Mouse (Mus musculus) heart, embryonic 15.5 days (tissue): ENCODE measurements at regions not wholly inside any gene's neighbourhood (a gene's known extent, or its start where the extent isn't known, plus 50 kb on each side); places are given as distances from the start of the nearest gene placed in this dataset.

Source experiments
- ATAC-seq: fragments of 200-750 bp; cut with Nextera tagmentation; replicated peaks from 2 replicates; pipeline ENCODE4 v1.8.0; 2017; ENCODE audit warnings: low read depth, moderate TSS enrichment; ENCODE audit not compliant: insufficient number of reproducible peaks, insufficient read depth, low FRiP score
- H3K27ac ChIP-seq: fragments of 300-500 bp; sonication (generic); 2 replicates; pipeline ENCODE4 v1.5.1; 2015; ENCODE audit warnings: mild to moderate bottlenecking, inconsistent platforms
- H3K27me3 ChIP-seq: fragments of 300-500 bp; sonication (generic); 2 replicates; pipeline ENCODE4 v1.6.1; 2015; ENCODE audit warnings: inconsistent platforms
- H3K36me3 ChIP-seq: fragments of 300-500 bp; sonication (generic); 2 replicates; pipeline ENCODE4 v1.6.1; 2015; ENCODE audit warnings: mild to moderate bottlenecking, inconsistent platforms
- H3K4me1 ChIP-seq: fragments of 300-500 bp; sonication (generic); replicated peaks from 2 replicates; pipeline ENCODE4 v1.6.1; 2015; ENCODE audit warnings: inconsistent platforms
- H3K4me2 ChIP-seq: fragments of 300-500 bp; sonication (generic); 2 replicates; pipeline ENCODE4 v1.6.1; 2015; ENCODE audit warnings: inconsistent platforms, mild to moderate bottlenecking, moderate library complexity
- H3K4me3 ChIP-seq: fragments of 300-500 bp; sonication (generic); 2 replicates; pipeline ENCODE4 v1.5.1; 2015; ENCODE audit warnings: mild to moderate bottlenecking, inconsistent platforms
- H3K9ac ChIP-seq: fragments of 300-500 bp; sonication (generic); 2 replicates; pipeline ENCODE4 v1.6.1; 2015; ENCODE audit warnings: mild to moderate bottlenecking, inconsistent platforms
- H3K9me3 ChIP-seq: fragments of 300-500 bp; sonication (generic); replicated peaks from 2 replicates; pipeline ENCODE4 v1.6.1; 2016; ENCODE audit warnings: inconsistent platforms
- WGBS: fragments of 180-500 bp; shearing (Covaris S2); methylation state at CpG from one replicate; pipeline ENCODE4 v1.1.7; 2015; ENCODE audit warnings: mixed read lengths; 5-methylcytosine and 5-hydroxymethylcytosine counted together

DNA sequence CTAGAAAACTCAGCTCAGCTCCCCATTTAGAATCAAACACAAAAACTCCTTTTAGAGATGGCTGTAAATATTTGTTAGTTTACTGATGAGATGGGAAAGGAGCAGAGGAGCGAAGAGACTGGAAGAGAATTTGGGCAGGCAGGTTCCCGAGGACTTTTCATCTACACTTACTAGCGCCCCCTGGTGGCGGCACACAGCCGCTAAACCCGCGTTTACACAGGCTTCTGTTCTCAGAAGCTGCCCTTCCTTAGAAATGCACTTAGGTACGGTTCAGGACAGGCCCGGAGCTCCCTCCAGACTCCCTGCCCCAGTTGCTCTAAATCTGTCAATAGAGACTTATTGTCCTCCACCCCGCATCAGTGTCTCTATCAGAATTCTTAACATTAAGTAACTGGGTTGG, 74.7 kb upstream of the Ccdc39 start:
- no peaks in the 10 kb centered on the region for H3K36me3 ChIP-seq
- ATAC-seq = no peak
- H3K9ac ChIP-seq = no peak overlapping the region
- no peaks in the 10 kb centered on the region for H3K4me1 ChIP-seq
- WGBS = 9% methylated on average over 10 of the region's 10 CpGs
- no peaks in the 10 kb centered on the region for H3K9me3 ChIP-seq
- no peak overlapping the region for H3K27ac ChIP-seq
- H3K4me2 ChIP-seq = no peak overlapping the region
- no peak overlapping the region for H3K4me3 ChIP-seq
- no peaks in the 10 kb centered on the region for H3K27me3 ChIP-seq

DNA sequence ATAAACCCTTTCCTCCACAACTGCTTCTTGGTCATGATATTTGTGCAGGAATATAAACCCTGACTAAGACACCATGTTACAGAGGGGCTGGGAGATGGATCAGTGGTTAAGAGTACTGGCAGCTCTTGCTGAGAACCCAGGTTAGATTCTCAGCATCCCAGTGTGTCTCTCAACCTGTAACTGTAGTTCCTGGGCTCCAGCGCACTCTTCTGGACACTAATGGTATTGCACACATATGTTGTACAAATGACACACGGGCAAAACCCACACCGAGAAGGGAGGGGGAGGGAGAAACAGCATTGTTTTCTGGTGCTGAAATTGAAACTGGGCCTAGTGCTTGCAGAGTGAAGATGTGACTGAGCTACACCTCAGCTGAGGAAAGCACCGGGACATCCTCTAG, 81.0 kb upstream of the Ccdc39 start:
- WGBS = 81% methylated on average over 4 of the region's 4 CpGs
- H3K9me3 ChIP-seq = peaks cover 4% of the 10 kb centered on the region; the same call in 1 of the 2 replicates
- ATAC-seq = no peak

DNA sequence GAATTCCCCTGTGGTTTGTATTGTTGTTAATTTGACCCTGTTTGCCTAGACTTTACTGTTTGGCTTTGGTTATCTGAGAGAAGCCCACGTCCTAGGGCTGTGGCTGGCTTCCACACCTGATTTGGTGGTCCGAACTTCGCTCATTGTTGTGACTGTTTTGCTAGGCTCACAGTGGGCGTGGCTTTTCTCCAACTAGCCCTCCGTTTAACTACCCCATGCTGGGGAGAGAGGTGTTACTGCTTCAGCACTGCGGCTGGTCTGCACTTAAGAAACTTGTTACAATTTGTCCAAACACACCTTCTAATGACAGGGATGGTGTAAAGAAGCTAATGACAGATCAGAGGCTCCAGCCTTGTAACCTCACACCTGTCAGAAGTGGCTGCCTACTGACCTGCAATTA, 64.7 kb upstream of the Fxr1 start:
- Histone ChIP-seq H3K4me3 (no peak overlapping the region), H3K27ac (no peak overlapping the region), H3K27me3 (0 out of 2 replicates have a peak, but pooled peaks cover 7% of the 10 kb centered on the region), H3K9me3 (no peaks in the 10 kb centered on the region), H3K9ac (no peak overlapping the region), H3K4me1 (peaks cover 5% of the 10 kb centered on the region; the same call in 1 of the 2 replicates), H3K36me3 (no peaks in the 10 kb centered on the region), H3K4me2 (no peak overlapping the region)
- no peak for ATAC-seq
- 2% methylated on average over 6 of the region's 6 CpGs for WGBS

More for the DNA sequence above, 81.0 kb upstream of the Ccdc39 start:
- Histone ChIP-seq H3K4me1 (no peaks in the 10 kb centered on the region), H3K36me3 (no peaks in the 10 kb centered on the region), H3K27me3 (no peaks in the 10 kb centered on the region), H3K4me2 (no peak overlapping the region), H3K9ac (no peak overlapping the region), H3K27ac (no peak overlapping the region), H3K4me3 (no peak overlapping the region)

DNA sequence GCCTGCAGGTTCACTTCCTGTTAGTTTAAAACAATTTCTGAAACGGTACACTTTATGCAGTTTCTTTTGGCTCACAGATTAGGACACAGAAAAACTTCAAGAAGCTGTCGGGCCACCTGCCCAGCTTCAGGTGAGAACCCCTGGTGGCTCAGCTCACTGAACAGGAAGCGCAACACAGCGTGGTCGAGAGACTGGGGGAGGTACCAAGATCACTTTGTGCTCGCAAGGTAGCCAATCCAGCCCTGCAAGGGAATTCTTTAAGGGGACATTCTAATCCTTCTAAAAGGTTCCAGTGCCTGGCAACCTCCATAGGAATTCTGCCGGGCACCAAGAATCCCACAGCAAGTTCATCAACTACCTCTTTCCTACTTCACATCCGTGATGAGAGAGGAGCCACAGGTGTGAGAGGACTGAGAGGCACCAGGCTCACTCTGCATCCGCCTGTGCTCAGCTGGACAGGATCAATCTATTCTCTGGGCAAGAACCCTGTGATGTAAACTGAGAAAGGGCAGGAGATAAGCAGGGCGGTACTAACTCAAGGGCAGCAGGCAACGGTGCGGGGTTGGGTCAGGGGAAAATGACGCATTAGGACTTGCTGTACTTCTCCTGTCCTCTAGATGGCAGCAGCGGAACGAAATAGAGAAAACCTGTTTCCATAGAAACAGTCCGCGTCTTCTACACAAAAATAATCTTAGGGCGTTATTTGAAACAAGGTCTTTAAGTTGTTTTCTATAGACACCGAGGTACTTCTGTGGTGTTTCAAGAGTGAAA, 63.7 kb upstream of the Fxr1 start:
- H3K4me3 ChIP-seq = peak overlapping the region; percentile 21
- H3K27me3 ChIP-seq = 0 out of 2 replicates have a peak, but pooled peaks cover 7% of the 10 kb centered on the region
- H3K9ac ChIP-seq = no peak overlapping the region
- no peak overlapping the region for H3K27ac ChIP-seq
- no peaks in the 10 kb centered on the region for H3K36me3 ChIP-seq
- H3K4me1 ChIP-seq = peaks cover 5% of the 10 kb centered on the region; the same call in 1 of the 2 replicates
- H3K9me3 ChIP-seq = no peaks in the 10 kb centered on the region
- peak overlapping the region; percentile 56 for H3K4me2 ChIP-seq
- no peak; the same call in 1 of the 2 replicates for ATAC-seq
- WGBS = 2% methylated on average over 19 of the region's 19 CpGs

DNA sequence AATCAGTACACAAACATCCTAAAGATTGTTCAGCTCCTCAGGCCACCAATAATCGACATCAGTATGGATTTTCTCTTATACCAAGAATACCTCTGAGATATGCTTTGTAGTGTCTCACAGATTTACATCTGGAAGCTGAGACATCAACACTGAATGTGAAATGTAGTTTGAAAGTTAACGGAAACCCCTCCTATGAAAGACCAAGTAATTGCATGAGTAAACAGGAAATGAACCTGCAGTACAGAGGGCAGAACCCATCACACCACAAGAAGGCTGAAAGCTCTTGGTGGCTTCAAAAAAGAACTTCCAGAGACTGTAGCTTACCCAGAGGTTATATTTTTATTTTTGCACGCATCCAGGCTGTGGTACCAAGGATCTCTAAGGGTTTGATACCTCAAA, 63.1 kb upstream of the Fxr1 start:
- Histone ChIP-seq H3K4me3 (no peak overlapping the region), H3K27ac (no peak overlapping the region), H3K4me2 (no peak overlapping the region), H3K9me3 (no peaks in the 10 kb centered on the region), H3K9ac (no peak overlapping the region), H3K4me1 (peaks cover 5% of the 10 kb centered on the region; the same call in 1 of the 2 replicates), H3K36me3 (no peaks in the 10 kb centered on the region), H3K27me3 (0 out of 2 replicates have a peak, but pooled peaks cover 7% of the 10 kb centered on the region)
- WGBS = 43% methylated on average over 3 of the region's 3 CpGs
- ATAC-seq = no peak

DNA sequence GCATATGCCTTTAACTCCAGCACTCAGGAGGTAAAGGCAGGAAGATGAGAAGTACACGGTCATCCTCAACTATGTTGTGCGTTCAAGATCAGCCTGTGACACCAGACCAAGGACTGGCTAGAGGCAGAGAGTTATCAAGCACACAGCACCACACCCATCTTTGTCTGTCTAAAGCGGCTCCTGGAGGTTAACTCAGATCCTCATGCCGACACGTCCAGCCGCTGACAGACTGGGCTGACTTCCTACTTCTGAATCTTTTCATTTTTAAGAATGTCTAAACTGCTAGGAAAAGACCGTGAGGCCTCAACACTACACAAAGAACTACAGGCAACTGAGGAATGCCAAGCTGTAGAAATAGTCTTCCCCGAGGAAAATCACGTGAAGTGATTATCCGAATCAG, 62.1 kb upstream of the Fxr1 start:
- 66% methylated on average over 10 of the region's 10 CpGs for WGBS
- no peak for ATAC-seq
- no peak overlapping the region for H3K9ac ChIP-seq
- peaks cover 5% of the 10 kb centered on the region; the same call in 1 of the 2 replicates for H3K4me1 ChIP-seq
- H3K4me2 ChIP-seq = no peak overlapping the region
- H3K36me3 ChIP-seq = no peaks in the 10 kb centered on the region
- no peaks in the 10 kb centered on the region for H3K9me3 ChIP-seq
- no peak overlapping the region for H3K4me3 ChIP-seq
- H3K27me3 ChIP-seq = 0 out of 2 replicates have a peak, but pooled peaks cover 7% of the 10 kb centered on the region
- no peak overlapping the region for H3K27ac ChIP-seq

DNA sequence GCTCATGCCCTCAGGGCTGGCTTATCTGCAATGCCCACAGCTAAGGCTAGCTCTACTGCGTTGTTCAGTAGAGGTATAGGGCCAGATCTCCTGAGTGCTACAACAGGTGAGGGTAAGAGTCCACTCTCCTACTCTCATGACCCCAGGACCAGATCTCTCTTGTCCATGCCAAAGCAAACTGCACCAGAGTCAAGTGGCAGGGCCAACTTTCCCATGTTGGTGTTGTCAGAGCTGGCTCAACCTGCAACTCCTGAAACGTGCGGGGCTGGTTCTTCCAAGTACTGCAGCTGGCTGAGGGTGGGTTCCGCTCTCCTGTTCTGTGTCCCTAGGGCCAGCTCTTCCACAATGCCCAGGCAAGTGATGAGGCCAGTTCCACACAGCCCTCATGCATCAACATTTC, 61.5 kb upstream of the Fxr1 start:
- H3K4me3 ChIP-seq = no peak overlapping the region
- ATAC-seq = no peak
- H3K9ac ChIP-seq = no peak overlapping the region
- no peak overlapping the region for H3K4me2 ChIP-seq
- H3K9me3 ChIP-seq = no peaks in the 10 kb centered on the region
- 0 out of 2 replicates have a peak, but pooled peaks cover 7% of the 10 kb centered on the region for H3K27me3 ChIP-seq
- no peaks in the 10 kb centered on the region for H3K36me3 ChIP-seq
- no peak overlapping the region for H3K27ac ChIP-seq
- WGBS = 84% methylated on average over 4 of the region's 4 CpGs
- peaks cover 5% of the 10 kb centered on the region; the same call in 1 of the 2 replicates for H3K4me1 ChIP-seq

DNA sequence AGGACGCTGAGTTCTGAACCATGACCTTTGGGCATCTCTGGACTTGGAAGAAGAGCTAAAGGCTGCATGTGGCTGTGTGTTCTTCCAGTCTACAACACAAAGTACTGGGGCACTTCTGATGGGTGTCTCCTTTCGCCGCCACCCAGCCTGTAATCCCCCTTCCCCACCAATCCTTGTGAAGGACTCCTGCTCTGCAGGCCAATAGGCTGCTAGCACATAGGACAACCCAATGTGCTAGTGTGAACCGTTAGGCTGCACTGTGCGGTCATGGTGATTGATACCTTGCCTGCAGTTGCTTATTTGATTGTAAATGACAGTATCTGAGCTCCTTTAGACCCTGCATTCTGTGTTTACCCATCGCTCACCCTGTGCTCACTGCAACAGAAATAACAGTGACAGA, 59.5 kb upstream of the Fxr1 start:
- 60% methylated on average over 6 of the region's 6 CpGs for WGBS
- no peaks in the 10 kb centered on the region for H3K36me3 ChIP-seq
- peaks cover 5% of the 10 kb centered on the region; the same call in 1 of the 2 replicates for H3K4me1 ChIP-seq
- H3K9ac ChIP-seq = no peak overlapping the region
- H3K27ac ChIP-seq = no peak overlapping the region
- H3K4me3 ChIP-seq = no peak overlapping the region
- H3K4me2 ChIP-seq = no peak overlapping the region
- no peaks in the 10 kb centered on the region for H3K9me3 ChIP-seq
- 0 out of 2 replicates have a peak, but pooled peaks cover 7% of the 10 kb centered on the region for H3K27me3 ChIP-seq
- no peak for ATAC-seq

DNA sequence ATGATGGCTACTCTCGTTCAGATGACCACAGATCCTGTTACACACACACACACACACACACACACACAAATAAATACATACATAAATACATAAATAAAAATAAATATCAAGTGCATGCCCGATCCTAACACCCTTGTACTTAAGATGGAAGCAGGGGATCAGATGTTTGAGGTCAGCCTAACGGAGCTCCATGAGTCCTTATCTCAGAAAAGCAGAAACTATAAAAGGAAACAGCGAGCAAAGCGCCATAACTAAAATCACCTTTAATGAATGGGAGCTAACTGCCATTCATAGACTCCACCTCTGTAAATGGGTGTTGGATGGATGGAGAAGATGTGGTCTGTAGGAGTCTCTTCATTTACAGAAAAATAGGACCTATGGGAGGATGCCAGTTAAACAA, 56.8 kb upstream of the Fxr1 start:
- Histone ChIP-seq H3K9ac (no peak overlapping the region), H3K4me3 (no peak overlapping the region), H3K27ac (no peak overlapping the region), H3K4me1 (no peaks in the 10 kb centered on the region), H3K36me3 (no peaks in the 10 kb centered on the region), H3K4me2 (no peak overlapping the region), H3K9me3 (no peaks in the 10 kb centered on the region), H3K27me3 (no peaks in the 10 kb centered on the region)
- WGBS = 55% methylated on average over 5 of the region's 5 CpGs
- ATAC-seq = no peak

DNA sequence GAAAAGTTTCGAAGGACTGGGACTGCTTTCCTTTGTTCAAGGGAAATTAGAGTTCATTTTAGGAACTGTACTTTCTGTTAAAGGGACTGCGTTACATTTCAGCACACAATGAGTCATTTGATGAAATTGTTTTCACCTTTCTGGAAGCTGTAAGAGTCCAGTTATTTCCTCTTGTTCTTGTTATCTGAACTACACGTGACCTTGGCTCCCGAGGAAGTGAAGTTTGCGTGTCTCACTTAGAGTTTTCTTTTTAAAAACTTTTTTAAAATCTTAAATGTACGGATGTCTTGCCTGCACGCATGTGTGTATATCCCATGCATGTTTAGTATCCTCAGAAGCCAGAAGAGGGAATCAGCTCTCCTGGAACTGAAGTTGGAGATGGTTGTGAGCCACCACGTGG, 52.6 kb upstream of the Fxr1 start:
- H3K36me3 ChIP-seq = no peaks in the 10 kb centered on the region
- ATAC-seq = no peak
- H3K27ac ChIP-seq = no peak overlapping the region
- WGBS = 54% methylated on average over 8 of the region's 8 CpGs
- H3K4me2 ChIP-seq = no peak overlapping the region
- no peaks in the 10 kb centered on the region for H3K27me3 ChIP-seq
- no peaks in the 10 kb centered on the region for H3K9me3 ChIP-seq
- H3K9ac ChIP-seq = no peak overlapping the region
- H3K4me3 ChIP-seq = no peak overlapping the region
- H3K4me1 ChIP-seq = no peaks in the 10 kb centered on the region
